Mouse (Mus musculus) embryonic fibroblast, embryonic 13.5 days (primary cell): ENCODE data around the gene Snai1.

Experiments
- CTCF ChIP-seq: IDR thresholded peaks from 2 replicates; pipeline ENCODE4 v1.5.1; 2011; ENCODE audit warnings: mild to moderate bottlenecking, control low read depth, low read length, moderate library complexity, borderline replicate concordance; ENCODE audit not compliant: insufficient read depth
- POLR2A ChIP-seq: IDR thresholded peaks from 2 replicates; pipeline ENCODE4 v1.6.1; 2011; ENCODE audit warnings: low read depth, mild to moderate bottlenecking, control low read depth, low read length, moderate library complexity

GRCm38 (mm10) chr2:167530536-167530935 lies 7.5 kb upstream of the Snai1 start:
- TF ChIP-seq CTCF, result no peak
- TF ChIP-seq POLR2A, result no peak
